Mouse (Mus musculus) ovary, postnatal 36 days (tissue): ENCODE measurements at regions not wholly inside any gene's neighbourhood (a gene's known extent, or its start where the extent isn't known, plus 50 kb on each side); places are given as distances from the start of the nearest gene placed in this dataset.

Experiments used
- DNase-seq: peaks from one replicate; pipeline ENCODE4 v3.0.0; 2022; ENCODE audit warnings: low spot score, mixed read lengths

DNA sequence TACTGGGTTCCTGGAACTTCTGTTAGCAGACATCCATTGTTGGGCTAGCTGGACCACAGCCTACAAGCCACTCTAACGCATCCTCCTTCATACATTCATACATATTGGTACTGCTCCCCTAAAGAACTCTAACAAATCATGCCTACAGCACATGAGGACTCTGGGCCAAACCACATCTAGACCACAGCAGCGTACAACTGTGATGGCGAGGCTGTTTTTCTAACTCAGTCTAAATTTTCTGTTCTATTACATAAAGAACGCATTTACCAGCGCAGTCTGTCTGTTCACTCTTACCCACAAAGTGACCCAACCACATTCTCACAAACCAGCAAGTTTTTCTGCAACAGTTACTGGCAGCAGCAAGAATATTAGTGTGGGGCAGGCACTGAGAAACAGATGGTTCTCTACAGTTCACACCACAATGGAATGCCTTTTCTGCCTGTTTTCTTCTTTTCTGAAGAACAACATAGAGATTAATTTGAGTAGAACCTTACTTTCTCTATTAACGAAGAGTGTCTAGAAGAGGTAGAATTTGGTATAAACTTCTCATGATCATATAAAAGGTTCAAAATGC lies 648.2 kb upstream of the Cdh11 start:
- no peak for DNase-seq

GRCm38 (mm10) chr8:103438995-103439717 lies 653.7 kb upstream of the Cdh11 start:
- no peak for DNase-seq

DNA sequence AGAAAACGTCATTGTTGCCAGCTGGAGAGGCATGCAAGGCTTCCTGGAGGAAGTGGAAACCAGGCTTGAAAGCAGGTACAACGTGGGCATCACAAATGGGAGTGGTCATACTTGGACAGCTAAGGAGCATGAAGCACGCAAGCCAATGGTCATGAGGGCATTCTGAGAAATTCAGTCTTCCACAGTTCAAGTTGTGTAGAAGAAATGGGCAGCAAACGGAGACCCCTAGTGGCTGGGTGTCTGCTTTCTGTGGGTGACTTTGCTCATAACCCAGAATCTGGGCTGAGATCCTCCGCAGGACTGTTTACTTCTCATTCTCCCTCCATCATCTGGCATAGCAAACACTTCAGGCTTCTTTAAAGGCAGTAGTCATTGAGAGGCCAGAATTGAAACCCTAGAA lies 655.7 kb upstream of the Cdh11 start:
- peak; percentile 17 for DNase-seq

DNA sequence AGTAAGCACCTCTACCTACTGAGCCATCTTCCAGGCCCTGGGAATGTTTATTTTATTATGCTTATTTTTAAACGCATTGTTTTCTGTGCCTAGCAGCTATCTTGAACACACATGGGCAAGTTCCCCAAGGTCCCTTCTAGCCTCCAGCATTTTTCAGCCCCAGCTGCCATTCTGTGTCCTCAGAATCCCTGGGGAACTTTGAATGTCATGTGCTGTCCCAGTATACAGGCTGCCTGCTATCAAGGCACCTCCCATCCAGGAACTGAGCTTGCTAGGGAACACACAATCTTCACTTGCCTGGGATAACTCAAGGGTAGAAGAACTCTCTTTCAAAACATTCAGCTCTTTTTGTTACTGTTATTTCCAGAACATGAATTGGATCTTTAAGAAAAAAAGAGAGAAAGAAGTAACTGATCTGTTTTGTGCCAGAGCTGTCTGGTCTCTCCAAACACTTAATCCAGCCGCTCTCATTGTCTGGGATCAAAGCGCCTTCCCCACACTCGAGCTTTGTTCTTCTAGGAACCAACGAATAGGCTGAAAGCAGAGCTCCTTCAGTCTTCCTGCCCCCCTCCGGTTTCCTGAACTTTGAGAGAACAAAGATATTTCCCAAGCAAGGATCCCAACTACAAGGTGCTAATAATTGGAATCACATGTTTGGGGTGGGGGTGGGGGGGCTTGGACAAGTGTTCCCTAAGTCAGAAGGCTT lies 657.1 kb upstream of the Cdh11 start:
- DNase-seq, result no peak

DNA sequence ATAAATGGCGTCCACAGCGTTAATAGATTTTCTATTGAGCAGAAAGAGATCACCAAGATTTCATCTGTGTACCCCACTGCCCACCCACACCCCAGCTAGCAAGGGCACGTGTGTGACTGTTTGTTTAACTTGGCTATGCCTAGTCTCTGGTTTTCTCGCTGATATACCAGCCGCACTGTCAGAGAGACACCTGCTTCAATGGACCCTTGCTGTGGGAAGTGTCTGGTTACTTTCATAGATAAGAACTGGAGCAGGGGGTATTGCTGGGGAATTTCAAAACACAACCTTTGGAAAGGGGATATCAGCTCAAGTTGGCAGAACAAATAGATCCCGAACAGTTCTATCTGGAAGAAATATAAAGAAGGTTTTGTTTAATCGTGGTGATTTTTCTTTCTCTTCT lies 656.8 kb upstream of the Cdh5 start:
- DNase-seq, result no peak

DNA sequence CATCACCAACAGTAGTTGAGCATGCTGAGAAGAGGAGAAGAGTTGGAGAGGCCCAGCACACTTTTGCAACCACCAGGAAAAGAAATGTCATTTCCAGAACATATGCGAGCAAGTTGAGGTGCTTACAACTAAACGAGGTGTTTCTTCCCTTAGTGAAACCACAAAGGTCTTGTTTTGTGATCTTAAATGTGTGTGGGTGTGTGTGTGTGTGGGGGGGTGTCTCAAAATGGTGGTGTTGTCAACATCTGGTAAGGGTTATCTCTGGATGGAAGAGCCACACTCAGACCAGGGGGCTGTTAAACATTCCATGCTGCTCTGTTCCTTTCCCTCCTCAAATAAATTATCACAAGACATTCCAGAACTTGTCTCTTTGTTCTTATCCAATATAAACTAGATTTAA lies 656.0 kb upstream of the Cdh5 start:
- DNase-seq, result no peak

DNA sequence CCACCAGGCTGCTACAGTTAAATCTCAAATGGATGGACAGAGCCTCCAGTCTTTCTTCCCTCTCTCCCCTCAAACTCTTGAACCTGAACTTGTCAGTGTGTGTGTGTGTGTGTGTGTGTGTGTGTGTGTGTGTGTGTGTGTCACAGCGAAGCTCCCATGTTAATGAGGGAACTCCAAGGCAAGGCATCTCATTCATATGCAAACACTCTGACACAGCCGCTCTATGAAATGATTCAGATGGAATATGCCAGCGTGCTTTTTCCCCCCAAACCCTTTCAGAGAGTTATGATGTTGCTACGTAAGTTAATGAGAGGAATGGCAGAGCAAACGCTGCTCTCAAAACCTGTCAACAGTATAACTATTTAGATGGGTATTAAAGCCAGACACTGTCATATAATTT lies 653.5 kb upstream of the Cdh5 start:
- DNase-seq, result no peak

- no peak for DNase-seq
Observed at GRCm38 (mm10) chr8:103451381-103452018, 649.9 kb upstream of the Cdh5 start.

- no peak for DNase-seq
Observed at GRCm38 (mm10) chr8:103457176-103457575, 644.2 kb upstream of the Cdh5 start.

DNA sequence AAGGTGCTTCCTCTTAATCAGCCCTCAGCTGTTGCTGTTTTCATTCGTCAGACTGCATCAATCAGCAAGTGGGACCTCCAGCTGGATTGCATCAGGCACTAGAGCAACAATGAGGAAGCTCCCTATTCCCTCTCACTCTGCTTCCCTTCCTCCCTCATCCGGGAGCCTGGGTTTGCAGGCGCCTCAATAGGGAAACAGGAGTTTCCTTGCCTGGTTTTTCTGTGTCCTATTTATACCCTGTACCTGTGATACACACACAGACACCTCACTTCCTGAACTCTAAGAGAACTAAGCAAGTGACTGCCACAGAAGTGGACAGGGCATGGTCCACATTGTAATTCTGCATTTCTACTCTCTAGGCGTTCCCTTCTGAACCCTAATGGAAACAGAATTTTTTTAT lies 637.9 kb upstream of the Cdh5 start:
- no peak for DNase-seq

DNA sequence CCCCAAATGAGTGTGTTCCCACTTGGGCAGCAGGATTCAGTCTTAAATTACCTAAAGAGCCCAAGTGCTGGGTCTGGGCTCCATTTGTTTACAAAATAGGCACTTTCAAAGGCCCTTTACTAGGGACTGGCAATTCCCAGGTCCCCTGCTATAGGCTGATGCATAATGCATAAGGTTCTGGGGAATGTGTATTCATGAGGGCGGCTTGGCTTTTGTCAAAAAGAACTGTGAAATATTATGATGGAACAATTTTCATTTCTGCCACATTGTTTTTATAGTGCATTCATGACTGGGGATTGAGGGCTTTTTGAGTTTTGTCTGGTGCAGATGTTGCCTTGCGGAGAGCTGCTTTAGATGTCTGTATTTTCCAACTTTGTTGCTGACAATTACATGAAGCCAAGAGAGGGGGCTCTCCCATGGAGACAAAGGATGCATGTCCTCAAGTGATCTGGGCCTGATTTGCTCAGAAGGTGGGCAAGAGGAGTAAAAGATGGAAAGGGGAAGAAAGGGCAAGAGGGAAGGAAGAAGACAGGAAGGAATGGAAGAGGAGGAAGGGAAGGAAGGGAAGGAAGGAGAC lies 636.6 kb upstream of the Cdh5 start:
- DNase-seq, result no peak

DNA sequence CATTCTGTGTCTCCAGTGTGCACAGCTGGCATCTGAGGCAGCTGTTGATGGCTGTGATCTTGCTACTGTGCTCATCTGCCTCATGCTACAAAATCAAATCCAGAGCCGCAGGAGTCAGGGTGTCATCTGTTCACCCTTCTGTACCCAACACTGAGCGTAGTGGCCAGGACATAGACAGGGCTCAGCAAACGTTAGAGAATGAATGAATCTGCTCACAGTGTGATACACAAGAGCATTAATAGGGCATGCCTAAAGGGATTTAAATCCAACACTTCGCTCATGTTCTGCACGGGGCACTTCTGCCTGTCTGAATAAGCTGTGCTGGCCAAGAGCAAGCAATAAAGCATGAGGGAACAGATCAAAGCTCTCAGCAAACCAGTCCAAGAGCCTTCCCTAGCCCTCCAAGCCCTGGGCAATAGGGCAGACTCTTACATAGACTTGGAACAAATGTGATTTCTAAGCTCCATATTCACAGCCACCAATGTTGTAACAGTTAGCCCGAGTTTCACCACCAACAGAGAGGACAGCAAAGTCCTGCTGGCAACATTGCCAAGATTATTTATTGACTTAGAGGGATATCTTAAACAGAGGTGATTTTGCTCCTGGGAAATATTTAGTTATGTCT lies 633.8 kb upstream of the Cdh5 start:
- DNase-seq, result no peak

DNA sequence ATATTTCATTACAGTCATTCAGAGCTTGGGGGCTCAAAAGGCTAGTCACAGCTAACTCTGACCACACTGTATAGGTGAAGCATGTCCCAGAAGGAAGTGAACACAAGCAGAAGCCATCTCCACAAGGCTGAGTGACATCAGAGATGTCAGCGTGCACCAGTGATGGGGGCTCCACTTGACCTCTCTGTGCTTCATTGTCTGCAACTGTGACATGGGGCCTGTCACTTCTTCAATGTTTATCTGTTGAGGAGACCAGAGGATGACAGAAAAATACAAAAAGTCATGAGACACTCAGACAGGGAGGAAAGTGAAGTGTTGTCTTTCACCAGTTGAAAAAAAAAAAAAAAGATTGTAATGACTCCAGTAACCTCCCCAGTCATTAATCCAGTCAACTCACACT lies 632.4 kb upstream of the Cdh5 start:
- no peak for DNase-seq

GRCm38 (mm10) chr8:103470316-103470715 lies 631.1 kb upstream of the Cdh5 start:
- no peak for DNase-seq

DNA sequence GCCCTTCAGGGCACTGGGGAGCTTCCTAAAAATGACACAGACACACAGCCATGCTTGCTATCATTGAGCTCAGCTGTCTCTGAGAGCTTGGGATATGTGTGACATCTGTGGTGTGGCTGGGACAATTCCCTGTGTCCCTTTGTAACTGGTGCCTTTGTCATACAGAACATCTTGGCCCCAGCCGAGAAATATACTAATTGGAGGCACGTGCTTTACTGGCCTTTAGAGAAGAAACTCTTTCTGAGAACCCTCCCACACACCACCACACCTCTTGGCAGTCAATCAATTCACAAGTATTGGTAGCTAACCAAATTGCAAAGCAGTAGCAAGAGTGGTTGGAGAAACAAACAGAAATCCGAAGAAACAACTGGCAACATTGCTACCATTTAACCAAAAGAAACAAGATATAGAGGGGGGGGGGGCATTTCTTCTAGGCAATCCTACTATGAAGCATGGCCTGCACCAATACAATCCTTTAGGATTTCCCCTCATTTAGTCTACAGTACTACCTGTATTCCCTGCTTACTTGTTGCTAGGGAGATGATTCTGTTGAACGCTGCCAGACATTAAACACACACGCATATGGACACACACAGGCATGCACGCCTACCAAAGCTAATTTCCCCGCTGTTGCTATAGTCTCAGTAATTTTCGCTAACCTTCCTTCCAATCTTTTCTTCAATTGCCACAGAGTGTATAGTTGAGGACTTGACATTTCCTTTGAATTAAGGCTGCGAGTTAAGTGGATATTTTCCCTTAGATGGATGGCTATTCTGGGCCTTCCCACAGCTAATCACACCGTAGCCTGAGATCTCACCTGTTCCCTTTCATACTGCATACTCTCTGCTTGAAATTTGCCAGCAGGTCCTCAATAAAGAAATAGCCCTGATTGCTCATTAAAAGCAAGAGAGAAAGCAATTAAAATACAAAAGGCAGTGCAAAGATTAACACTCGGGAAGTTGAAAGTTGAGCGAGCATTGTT lies 625.3 kb upstream of the Cdh5 start:
- no peak for DNase-seq

DNA sequence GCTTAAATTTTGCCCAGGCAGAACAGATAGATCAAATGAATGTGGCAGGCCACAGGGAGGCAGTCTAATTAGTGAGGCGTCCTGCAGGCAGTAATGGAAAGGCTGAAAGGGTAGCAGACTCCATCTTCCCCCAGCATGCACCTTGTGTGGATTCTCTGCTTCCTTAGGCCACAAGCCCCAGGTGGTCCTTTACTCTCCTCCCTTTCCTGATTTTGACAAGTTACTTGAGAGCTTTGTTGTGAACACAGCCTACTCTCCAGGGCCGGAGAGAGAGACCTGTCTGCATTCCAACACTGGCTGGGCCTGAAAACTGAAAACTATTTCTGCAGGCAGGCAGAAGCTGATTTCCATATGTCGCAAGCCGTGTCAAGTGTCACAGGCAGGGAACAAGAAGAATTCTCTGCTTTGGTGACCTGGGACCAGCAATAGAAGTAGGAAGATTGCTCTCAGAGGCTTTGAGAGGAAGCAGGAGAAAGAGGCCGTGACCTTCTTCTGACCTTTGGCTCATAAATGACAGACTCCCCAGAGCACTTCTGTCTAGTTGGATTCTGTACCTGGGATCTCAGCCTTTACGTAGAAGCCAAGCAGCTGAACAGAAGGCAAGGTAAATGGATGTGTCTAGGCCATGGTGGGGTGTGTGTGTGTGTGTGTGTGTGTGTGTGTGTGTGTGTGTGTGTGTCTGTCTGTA lies 619.2 kb upstream of the Cdh5 start:
- no peak for DNase-seq

GRCm38 (mm10) chr8:103485441-103485840 lies 616.0 kb upstream of the Cdh5 start:
- no peak for DNase-seq

DNA sequence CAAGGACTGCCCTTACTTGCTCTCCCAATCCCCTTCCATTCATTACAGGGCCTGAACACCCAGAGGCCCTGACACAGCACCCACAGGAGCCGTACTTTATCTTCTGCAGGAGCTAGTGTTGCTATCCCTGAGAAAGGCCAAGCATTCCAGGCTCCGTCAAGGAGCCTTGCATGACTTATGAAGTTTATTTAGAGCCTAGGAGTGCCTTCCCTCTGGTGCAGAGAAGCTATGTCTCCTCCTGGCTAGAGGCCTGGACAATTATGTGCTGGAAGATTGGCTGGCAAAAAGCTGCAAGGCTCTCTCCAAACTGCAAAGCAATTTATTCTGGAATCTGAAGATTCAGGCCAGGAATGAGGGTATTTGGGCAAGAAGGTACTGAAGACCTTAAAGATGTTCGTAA lies 612.0 kb upstream of the Cdh5 start:
- DNase-seq, result no peak

DNA sequence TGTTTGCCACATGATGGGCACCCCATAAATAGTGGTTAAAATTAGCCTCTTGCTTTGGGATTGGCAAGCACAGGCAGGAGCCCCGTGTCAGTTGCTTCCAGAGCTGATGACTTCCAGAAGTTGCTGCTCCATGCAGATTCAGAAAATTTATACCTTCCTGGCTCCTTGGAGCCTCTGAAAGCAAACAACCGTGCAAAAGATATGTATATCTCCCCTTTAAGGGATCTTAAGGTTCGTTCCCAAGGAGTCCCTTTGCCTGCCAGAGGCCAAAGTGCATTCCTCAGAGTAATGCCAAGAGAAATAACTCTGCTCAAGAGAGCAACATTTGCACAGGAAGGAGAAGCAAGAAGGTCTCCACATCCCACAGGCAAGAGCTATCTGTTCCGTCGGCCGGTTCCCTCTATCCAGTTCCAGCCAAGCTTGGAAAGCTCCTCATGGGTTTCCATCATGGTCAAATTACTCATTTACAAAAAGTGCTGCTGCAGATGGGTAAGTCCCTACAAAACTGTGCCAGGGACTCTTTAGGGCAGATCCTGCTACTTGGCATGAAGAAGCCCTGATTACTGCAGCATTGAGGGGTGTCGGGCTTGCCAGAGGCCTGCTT lies 608.4 kb upstream of the Cdh5 start:
- DNase-seq, result peak; percentile 4

GRCm38 (mm10) chr8:103493932-103494493 lies 607.4 kb upstream of the Cdh5 start:
- DNase-seq, result no peak
